Mouse (Mus musculus) brain, adult 2 months (tissue): ENCODE measurements around the gene Nipsnap3b.
A peak's percentile ranks its signal among the peaks of the same experiment; 100 is the strongest.

Experiments
- DNase-seq: peaks from one replicate; pipeline ENCODE4 v3.0.0; 2011; ENCODE audit warnings: low read depth, low spot score

Gene Nipsnap3b

DNA sequence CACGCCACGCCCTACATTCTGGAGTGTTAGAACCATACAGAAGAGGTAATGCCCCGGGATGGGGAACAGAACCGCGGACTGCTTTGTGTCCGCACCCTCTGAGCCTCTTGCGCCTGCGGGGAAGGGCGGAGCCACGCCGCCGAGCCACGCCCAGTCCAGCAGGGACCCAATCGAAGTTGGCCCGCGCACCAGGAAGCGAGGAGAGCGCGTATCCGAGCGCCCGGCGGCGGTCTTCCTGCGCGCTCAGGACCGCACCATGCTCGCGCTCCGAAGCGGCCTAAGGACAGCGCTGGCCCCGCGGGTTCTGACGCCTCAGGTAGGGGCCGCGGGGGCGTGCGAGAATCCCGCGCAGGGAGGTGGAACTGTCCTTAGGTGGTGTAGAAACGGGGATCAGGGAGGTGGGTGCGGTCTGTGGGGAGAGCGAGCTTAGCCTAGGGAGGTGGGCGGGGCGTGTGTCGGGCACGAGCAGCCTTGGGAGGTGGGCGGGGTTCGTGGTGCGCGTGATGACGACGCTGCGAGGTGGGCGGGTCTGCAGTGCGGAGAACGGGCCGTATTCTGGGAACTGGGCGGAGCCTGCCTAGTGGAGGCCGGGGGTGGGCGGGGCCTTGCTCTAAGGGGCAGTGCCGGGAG is at the start of gene Nipsnap3b:
TSS of gene Nipsnap3b (plus strand) at position 149 of the 630 bp plus-strand sequence.
- DNase-seq = peak; percentile 98

- DNase-seq = no peak
Measured at GRCm38 (mm10) chr4:52964247-52964646, 47.4 kb upstream of the Nipsnap3b start, which contains the start of gene Olfr270. TSS of gene Olfr270 (plus strand) at chr4:52964547.

- DNase-seq = peak; percentile 65
Measured at GRCm38 (mm10) chr4:52985216-52985615, 26.5 kb upstream of the Nipsnap3b start.

- DNase-seq = no peak
Measured at GRCm38 (mm10) chr4:52986266-52986665, 25.4 kb upstream of the Nipsnap3b start.

GRCm38 (mm10) chr4:52989248-52989647 is 22.4 kb upstream of the Nipsnap3b start, which contains the start of gene Nipsnap3a:
TSS of gene Nipsnap3a (plus strand) at chr4:52989272.
- DNase-seq = no peak

DNA sequence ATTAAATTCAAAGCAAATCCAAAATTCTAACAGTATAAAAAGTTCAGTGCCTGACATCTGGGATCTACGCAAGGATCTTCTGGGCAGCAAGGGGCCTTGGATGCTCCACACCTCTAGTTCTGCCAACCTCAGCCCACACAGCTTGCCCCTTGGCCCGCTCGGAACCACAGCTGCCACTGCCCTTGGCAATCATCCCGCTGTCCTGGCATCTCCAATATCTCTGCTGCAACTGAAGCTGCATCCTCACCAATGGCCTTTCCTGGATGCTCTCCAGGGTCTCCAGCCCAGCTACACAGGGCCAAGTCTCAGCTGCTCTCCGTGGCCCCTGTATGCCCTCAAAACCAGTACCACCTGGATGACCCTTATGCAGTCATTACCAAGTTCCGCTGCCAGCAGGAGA is 12.2 kb upstream of the Nipsnap3b start:
- DNase-seq = no peak

DNA sequence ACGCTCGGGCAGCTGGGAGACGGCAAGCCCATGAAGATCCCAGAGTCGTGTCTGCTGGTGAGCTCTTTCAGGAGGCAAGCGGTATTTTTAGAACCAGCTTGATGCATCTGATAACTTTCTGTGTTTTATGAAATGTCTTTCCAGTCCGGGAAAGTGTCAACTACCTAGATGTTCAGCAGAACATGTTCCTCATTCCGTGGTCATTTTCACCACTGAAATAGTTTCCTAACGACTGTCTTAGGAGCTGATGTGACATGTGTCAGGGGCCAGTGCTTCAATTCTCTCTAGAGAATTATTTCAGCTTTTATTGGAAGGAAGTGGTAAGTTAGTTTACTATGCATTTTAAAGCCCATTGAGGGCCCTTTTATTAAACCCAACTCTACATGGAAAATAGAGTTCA is 11.5 kb upstream of the Nipsnap3b start:
- no peak for DNase-seq

DNA sequence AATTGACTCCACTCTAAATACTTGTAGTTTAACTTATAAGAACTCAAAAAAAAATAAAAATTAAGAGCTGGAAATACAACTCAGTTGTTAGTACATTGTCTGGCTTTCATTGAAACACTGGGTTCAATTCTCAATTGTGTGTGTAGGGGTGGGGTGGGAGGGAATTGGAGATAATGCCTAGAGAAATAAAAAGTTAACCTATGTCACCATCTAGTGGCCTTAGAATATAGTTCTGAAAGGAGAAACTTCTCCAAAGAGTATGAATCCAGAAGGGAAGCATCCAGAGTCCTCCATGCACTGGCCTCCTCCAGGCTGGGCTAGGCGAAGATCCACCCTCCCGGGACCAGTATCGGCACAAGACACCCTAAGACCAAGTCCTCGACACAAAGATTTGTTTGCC is 2.5 kb upstream of the Nipsnap3b start:
- peak; percentile 25 for DNase-seq

- no peak for DNase-seq
Measured at GRCm38 (mm10) chr4:53009871-53010270, 1.8 kb upstream of the Nipsnap3b start.

DNA sequence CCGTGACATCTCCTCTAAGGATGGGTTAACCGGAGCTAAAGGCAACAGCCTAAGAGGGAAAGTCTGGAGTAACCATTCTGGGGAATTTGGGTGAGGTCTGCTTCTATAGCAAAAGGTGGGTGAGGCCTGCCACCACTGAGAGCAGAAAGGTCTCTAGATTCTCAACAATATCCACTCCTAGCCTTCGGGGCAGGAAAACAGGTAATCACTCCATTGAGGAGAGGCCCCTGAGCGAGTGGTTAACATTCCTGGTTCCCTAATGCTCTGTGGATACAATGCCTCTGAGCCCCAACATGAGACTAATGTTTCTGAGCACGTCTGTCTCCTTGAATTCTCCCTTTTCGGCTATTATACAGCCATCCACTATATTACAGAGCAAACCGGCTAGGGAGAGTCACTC is 2.7 kb downstream of the Nipsnap3b start:
- no peak for DNase-seq

DNA sequence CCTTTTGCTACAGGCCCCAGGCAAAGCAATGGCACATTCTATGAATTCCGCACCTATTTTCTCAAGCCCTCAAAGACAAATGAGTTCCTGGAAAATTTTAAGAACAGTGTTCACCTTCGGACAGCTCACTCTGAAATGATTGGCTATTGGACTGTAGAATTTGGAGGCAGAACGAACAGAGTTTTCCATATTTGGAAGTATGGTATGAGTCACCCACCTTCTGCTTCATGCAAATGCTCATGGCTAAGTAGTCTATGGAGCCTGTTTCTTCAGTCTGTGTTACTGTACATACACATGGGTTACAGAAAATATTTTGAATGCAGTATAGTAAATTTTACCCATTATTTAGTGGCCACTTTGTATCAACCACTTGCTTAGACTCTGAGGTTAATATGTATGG is 3.3 kb downstream of the Nipsnap3b start:
- peak; percentile 30 for DNase-seq

- DNase-seq = no peak
Measured at GRCm38 (mm10) chr4:53018392-53018791, 6.7 kb downstream of the Nipsnap3b start.

GRCm38 (mm10) chr4:53023189-53023925 is 11.7 kb downstream of the Nipsnap3b start:
- DNase-seq = peak; percentile 29

DNA sequence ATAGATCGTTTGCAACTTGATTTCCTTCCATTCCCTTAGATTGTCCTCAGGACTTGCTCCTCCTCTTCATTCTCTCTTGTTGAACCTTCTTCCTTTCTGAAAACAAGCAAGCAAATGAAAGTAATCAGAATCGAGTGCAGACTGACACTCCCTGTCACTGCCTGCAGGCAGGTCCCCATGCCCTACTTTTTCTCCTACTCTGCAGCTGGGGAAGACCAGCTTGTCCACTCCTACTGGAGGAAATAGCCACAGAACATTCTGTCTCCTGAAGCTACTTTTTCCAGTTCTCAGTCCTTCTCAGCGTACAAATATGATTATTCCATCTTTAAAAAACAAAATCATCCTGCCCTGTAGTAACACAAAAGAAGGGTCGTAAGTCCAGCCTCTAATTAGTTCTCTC is 12.7 kb downstream of the Nipsnap3b start:
- peak; percentile 38 for DNase-seq

- no peak for DNase-seq
Measured at GRCm38 (mm10) chr4:53027811-53028210, 16.1 kb downstream of the Nipsnap3b start.

GRCm38 (mm10) chr4:53030326-53030948 is 18.8 kb downstream of the Nipsnap3b start:
- peak; percentile 62 for DNase-seq

GRCm38 (mm10) chr4:53043819-53044218 is 32.1 kb downstream of the Nipsnap3b start:
- peak; percentile 9 for DNase-seq

DNA sequence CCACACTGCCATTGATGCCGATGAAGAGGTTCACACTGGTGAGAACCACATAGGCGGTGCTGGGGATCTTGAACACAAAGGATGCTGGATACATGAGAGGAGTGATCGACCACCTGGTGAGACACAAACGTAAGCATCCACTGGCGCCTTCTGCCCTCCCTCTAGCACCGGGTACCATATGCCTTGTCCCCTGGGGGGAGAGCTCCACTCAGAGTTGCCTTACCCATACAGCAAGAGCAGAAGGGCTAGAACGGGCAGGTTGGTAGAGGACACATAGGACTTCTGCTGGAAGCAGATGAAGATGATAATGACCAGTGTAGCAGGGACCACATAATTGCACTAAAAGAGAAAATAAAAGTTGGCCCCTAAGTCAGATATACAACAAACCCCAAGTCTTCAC is 34.1 kb downstream of the Nipsnap3b start:
- DNase-seq = no peak

DNA sequence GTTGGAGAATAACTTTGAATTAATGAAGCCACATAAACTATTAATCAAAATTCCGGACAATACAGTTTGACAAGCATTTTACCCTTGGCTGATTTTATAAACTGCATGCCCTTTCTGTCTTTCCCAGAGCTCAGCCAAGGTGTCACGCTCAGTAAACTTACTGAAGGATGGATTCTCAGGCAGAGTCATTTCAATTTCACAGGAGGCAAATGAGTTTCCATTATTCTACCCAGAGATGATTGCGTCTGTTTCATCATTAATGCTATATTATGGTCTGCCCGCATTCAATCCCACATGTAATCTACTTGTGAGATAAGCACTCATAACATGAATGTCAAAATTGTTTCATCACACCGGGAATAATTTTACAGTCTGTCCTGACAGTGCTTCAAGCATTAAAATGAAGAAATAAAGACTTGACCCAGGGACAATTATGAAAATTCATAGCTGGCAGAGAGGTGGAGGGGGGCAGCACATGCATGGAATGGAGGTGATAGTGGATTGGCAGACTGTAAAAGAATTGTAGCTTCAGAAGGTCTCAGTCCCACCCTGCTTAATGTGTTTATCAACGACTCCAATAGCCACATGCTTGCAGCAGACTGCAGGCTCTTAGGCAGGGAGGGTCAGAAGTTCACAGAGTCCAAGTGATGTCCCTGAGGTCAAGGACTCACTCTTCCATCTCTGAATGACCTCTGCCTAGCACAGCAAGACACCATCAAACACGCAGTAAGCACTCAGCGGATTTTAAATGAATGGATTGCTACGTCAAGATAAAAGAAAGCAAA is 34.8 kb downstream of the Nipsnap3b start:
- DNase-seq = no peak

DNA sequence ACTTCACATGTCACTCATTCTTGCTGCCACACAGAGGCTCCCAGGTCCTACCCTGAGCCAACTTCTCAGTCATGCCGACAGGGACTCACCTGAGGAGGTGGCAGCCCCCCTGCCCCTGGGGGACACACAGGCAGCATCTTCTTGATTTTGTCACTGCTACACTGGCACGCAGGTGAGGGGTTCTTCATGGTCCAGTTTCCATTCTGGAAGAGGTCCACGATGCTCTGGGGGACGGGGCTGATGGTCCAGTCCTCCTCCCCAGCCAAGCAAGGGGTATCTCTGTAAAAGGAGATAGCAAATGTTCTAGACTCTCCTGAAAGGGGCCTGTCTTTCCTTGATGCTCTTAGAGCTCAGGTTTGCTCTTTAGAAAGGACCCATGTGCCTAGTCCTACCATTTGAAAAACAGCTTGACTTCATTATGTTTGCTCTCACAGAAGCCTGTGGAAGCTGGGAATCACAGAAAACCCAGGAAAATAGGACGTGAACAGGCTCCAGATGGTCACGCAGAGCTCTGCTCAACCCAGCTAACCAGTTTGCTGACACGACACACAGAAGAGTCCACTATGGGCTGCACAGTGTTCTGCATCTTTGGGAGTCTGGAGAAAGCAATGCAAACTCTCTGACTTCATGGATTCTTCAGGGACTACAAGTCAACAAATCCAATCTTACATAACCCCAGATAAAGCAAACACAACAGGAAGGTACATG is 50.8 kb downstream of the Nipsnap3b start:
- peak; percentile 48 for DNase-seq
